Mouse (Mus musculus) liver, embryonic 14.5 days (tissue): ENCODE data around the gene Kank2. TPM values are rescaled to one million over a fixed set of nuclear protein-coding genes. Genes with fewer than 3 reads are reported as not detected.

Experiments used
- ATAC-seq: fragments of 200-750 bp; cut with Nextera tagmentation; 2 replicates; pipeline ENCODE4 v1.8.0; 2017; ENCODE audit warnings: moderate number of reproducible peaks, mild to moderate bottlenecking, moderate library complexity; ENCODE audit not compliant: insufficient read depth
- DNase-seq, 3 experiments: peaks; one replicate each; pipeline ENCODE4 v3.0.0-alpha.2; 2012 to 2013; ENCODE audit warnings: low read depth in 3 of 3, low spot score in 3 of 3
- H3K27ac ChIP-seq: fragments of 300-500 bp; sonication (generic); 2 replicates; pipeline ENCODE4 v1.5.1; 2014; ENCODE audit warnings: moderate library complexity, mild to moderate bottlenecking, control low read depth, inconsistent platforms
- H3K27me3 ChIP-seq: fragments of 300-500 bp; sonication (generic); 2 replicates; pipeline ENCODE4 v1.6.1; 2014; ENCODE audit warnings: mild to moderate bottlenecking, low read length, moderate library complexity; ENCODE audit not compliant: control insufficient read depth, insufficient read depth
- H3K36me3 ChIP-seq: fragments of 300-500 bp; sonication (generic); replicated peaks from 2 replicates; pipeline ENCODE4 v1.6.1; 2014; ENCODE audit warnings: low read depth; ENCODE audit not compliant: control insufficient read depth, insufficient read depth
- H3K4me1 ChIP-seq, 2 experiments: fragments of 200-500 bp in 1 of 2; fragments of 300-500 bp in 1 of 2; sonication (generic) in 1 of 2; replicated peaks; 2 replicates each; pipeline ENCODE4 v1.6.1; 2012 to 2014; ENCODE audit warnings: antibody characterized with exemption in 1 of 2, inconsistent platforms in 1 of 2, low read length in 1 of 2; ENCODE audit not compliant: control insufficient read depth in 2 of 2, insufficient read depth in 2 of 2
- H3K4me2 ChIP-seq: fragments of 300-500 bp; sonication (generic); 2 replicates; pipeline ENCODE4 v1.6.1; 2014; ENCODE audit warnings: low read depth, mild to moderate bottlenecking, control low read depth, moderate library complexity
- H3K4me3 ChIP-seq, 2 experiments: fragments of 200-500 bp in 1 of 2; fragments of 300-500 bp in 1 of 2; sonication (generic) in 1 of 2; 2 replicates each; pipeline ENCODE4 v1.5.1; 2012 to 2014; ENCODE audit warnings: low read depth in 2 of 2, low read length in 2 of 2, mild to moderate bottlenecking in 2 of 2, control low read depth in 1 of 2, inconsistent platforms in 1 of 2, moderate library complexity in 1 of 2; ENCODE audit not compliant: insufficient read depth in 1 of 2
- H3K9ac ChIP-seq: fragments of 300-500 bp; sonication (generic); replicated peaks from 2 replicates; pipeline ENCODE4 v1.6.1; 2014; ENCODE audit warnings: mild to moderate bottlenecking, control low read depth, moderate library complexity
- H3K9me3 ChIP-seq: fragments of 300-500 bp; sonication (generic); 2 replicates; pipeline ENCODE4 v1.6.1; 2016; ENCODE audit warnings: low read length, mixed read lengths; ENCODE audit not compliant: control insufficient read depth
- CTCF ChIP-seq: IDR thresholded peaks from 2 replicates; pipeline ENCODE4 v1.5.1; 2016; ENCODE audit warnings: antibody characterized with exemption, low read depth, control low read depth
- EP300 ChIP-seq: IDR thresholded peaks from 2 replicates; pipeline ENCODE4 v1.6.1; 2016; ENCODE audit warnings: antibody characterized with exemption, low read depth
- WGBS: fragments of 180-500 bp; shearing (Covaris S2); extraction: QIAGEN DNeasy Blood & Tissue Kit; methylation state at CpG from one replicate; pipeline ENCODE4 v1.1.7; 2014; ENCODE audit not compliant: insufficient replicate concordance; 5-methylcytosine and 5-hydroxymethylcytosine counted together
- polyA plus RNA-seq, 2 experiments: library from polyadenylated mRNA; depleted of rRNA in 1 of 2; stranded (reverse) in 1 of 2; unstranded in 1 of 2; fragments of >200 nt; fragmentation: Nextera tagmentation in 1 of 2; extraction: Ambion mirVana in 1 of 2; gene quantifications; 2 replicates each; pipeline versions ENCODE4 v1.2.1 to v1.2.3; 2012 to 2014

The Kank2 gene
- polyA plus RNA-seq, 2 experiments, result 1.2 to 3.9 TPM

- Histone ChIP-seq H3K9me3 (no peaks in the 10 kb centered on the region), H3K4me1 (peaks cover 14 to 30% of the 10 kb centered on the region in 2 experiments), H3K36me3 (no peaks in the 10 kb centered on the region; the same call in 1 of the 2 replicates), H3K4me2 (peak overlapping the region; percentile 97), H3K27me3 (no peaks in the 10 kb centered on the region), H3K4me3 (peak overlapping the region; percentile 39 to 87), H3K27ac (no peak overlapping the region), H3K9ac (peak overlapping the region; percentile 49)
- TF ChIP-seq EP300, result no peak
- TF ChIP-seq CTCF, result no peak
- DNase-seq, result no peak
- 61% methylated on average over 14 of the region's 14 CpGs for WGBS
- ATAC-seq, result no peak
These were observed 72.1 kb downstream of the Kank2 start for GRCm38 (mm10) chr9:21726218-21726975.

- H3K9ac ChIP-seq, result peak overlapping the region; percentile 49
- ATAC-seq (no peak), DNase-seq (no peak)
- no peak for TF ChIP-seq CTCF
- TF ChIP-seq EP300, result no peak
- no peaks in the 10 kb centered on the region for H3K27me3 ChIP-seq
- WGBS, result 25% methylated on average over 23 of the region's 23 CpGs
- no peaks in the 10 kb centered on the region; the same call in 1 of the 2 replicates for H3K36me3 ChIP-seq
- H3K4me2 ChIP-seq, result peak overlapping the region; percentile 97
- peak overlapping the region; percentile 86 to 87 for H3K4me3 ChIP-seq
- peak overlapping the region; percentile 44; the same call in 1 of the 2 replicates for H3K27ac ChIP-seq
- no peaks in the 10 kb centered on the region for H3K9me3 ChIP-seq
- H3K4me1 ChIP-seq, result peaks cover 14 to 30% of the 10 kb centered on the region in 2 experiments
These were observed 73.1 kb downstream of the Kank2 start for GRCm38 (mm10) chr9:21725224-21726121.

GRCm38 (mm10) chr9:21724147-21724536, 74.4 kb downstream of the Kank2 start:
- ATAC-seq (peak; percentile 84), DNase-seq (peak; percentile 72 to 80 (median 80))
- no peaks in the 10 kb centered on the region for H3K9me3 ChIP-seq
- no peaks in the 10 kb centered on the region; the same call in 1 of the 2 replicates for H3K36me3 ChIP-seq
- under 1% methylated on average over 18 of the region's 18 CpGs for WGBS
- peak overlapping the region; percentile 70 for H3K9ac ChIP-seq
- peak overlapping the region; percentile 86 to 87 for H3K4me3 ChIP-seq
- peak overlapping the region; percentile 97 for H3K4me2 ChIP-seq
- H3K27ac ChIP-seq, result peak overlapping the region; percentile 89
- TF ChIP-seq EP300 (no peak), CTCF (no peak)
- no peaks in the 10 kb centered on the region for H3K27me3 ChIP-seq
- peaks cover 14 to 28% of the 10 kb centered on the region in 2 experiments for H3K4me1 ChIP-seq

GRCm38 (mm10) chr9:21723377-21724146, 75.0 kb downstream of the Kank2 start, which contains the start of gene Ldlr:
Ldlr (plus strand) TSS chr9:21723483.
- Histone ChIP-seq H3K4me3 (peak within 1 kb of the TSS; percentile 86 to 87), H3K9me3 (no peaks in the 10 kb centered on the region), H3K4me2 (peak within 1 kb of the TSS; percentile 97), H3K4me1 (peaks cover 14 to 27% of the 10 kb centered on the region in 2 experiments), H3K27me3 (no peaks in the 10 kb centered on the region), H3K36me3 (no peaks in the 10 kb centered on the region; the same call in 1 of the 2 replicates), H3K9ac (peak within 1 kb of the TSS; percentile 88), H3K27ac (peak within 1 kb of the TSS; percentile 89)
- peak; percentile 81 for ATAC-seq
- DNase-seq, result peak; percentile 87 to 92 (median 87)
- TF ChIP-seq CTCF, result no peak
- TF ChIP-seq EP300, result peak; percentile 40; the same call in 1 of the 2 replicates
- WGBS, result under 1% methylated on average over 47 of the region's 47 CpGs
